Mouse (Mus musculus): Measurements from ENCODE around the gene Trak1. TPM values are rescaled to one million over a fixed set of nuclear protein-coding genes. Genes with fewer than 3 reads are reported as not detected.

Trak1 gene
- total and polyA plus RNA-seq, 3 experiments = 8.2 to 28.6 (median 18.1) TPM

DNA sequence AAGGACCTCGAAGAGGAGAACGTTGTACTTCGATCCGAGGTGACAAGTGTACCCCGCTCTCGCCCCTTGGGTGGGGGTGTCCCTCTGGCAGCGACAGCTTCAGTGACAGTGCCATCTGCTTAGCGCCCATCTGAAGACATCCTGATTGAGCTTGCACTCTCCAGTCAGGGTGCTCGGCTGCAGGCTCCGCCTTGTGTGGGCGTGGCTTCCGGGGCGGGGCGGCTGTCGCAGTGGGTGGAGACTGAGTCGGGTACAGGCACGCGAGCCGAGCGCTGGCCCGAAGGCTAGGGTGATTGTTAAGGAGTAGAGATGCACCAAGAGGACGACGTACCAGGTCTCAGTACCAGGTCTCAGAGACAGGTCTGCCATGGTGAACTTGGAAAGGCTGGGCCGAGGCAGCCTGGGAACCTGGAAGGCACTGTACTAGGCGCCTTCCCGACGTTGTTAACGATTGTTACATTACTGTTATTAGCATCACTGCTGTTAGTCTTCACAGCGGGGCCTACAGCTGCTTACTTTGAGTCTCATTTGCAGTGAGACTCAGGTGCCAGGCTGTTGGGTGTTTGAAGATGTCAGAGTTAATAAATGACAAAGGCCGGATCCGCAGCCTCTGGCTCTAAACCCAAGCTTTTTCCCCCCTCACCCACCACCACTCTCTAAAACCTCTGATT, 146.5 kb downstream of the Trak1 start:
- Histone ChIP-seq H3K9ac (ENCODE audit: insufficient read depth, low read depth) (no peak overlapping the region), H3K4me3 (replicated peaks in 1 of 3; ENCODE audit: low read depth in 2 of 3, low read length in 2 of 3, poor library complexity in 1 of 3) (no peak overlapping the region), H3K27ac (ENCODE audit: insufficient read depth, low read depth) (no peak overlapping the region), H3K4me1 (ENCODE audit: control insufficient read depth in 1 of 2, insufficient read depth in 2 of 2) (0 out of 4 replicates have a peak, but pooled peaks cover 0 to 6% of the 10 kb centered on the region in 2 experiments), H3K79me2 (replicated peaks; ENCODE audit: control insufficient read depth, extremely low read depth, insufficient read depth, poor library complexity, severe bottlenecking) (no peaks in the 10 kb centered on the region), H3K9me3 (replicated peaks; ENCODE audit: low read length) (no peaks in the 10 kb centered on the region), H3K27me3 (replicated peaks) (no peaks in the 10 kb centered on the region), H3K4me2 (ENCODE audit: insufficient read depth, low read depth, poor library complexity, severe bottlenecking) (no peak overlapping the region), H3K36me3 (replicated peaks in 1 of 2; ENCODE audit: control insufficient read depth in 1 of 2, insufficient read depth in 1 of 2, low read length in 1 of 2) (peaks cover 40 to 86% of the 10 kb centered on the region in 2 experiments)
- dilution Hi-C loops (cut with MboI; ENCODE audit: extremely low pct_ligation_motif_present, extremely low pct_unique_long_range_greater_than_20kb, low sequenced_read_pairs) = no loop called here
- DNase-seq (ENCODE audit: extremely low read depth) = no peak
- in situ Hi-C loops (cut with MboI; ENCODE audit: low pct_ligation_motif_present, low pct_unique_long_range_greater_than_20kb, low sequenced_read_pairs) = loop anchor here (10.0 kb wide), 1 partner anchor 59 kb away; no protein-coding TSS in a partner anchor
- TF ChIP-seq PAX5 (IDR thresholded peaks at IDR 0.05; ENCODE audit: low read length) = no peak

DNA sequence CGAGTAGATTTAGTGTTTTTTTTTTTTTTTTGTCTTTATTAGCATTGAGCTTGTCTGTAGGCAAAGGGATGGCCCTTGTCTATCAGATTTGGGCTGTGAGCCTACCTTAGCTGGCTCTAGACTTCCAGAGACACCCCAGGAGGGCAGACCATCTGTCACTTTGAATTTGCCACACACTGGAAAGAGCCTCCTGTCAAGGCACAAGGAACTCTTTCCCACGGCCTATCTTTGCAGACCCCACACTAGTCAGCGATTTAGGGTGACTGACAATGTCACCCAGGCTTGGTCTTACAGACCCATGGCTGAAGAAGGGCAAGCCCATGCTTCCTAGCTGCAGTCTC, 147.0 kb downstream of the Trak1 start:
- no peaks in the 10 kb centered on the region for H3K27me3 ChIP-seq (replicated peaks)
- dilution Hi-C loops (cut with MboI; ENCODE audit: extremely low pct_ligation_motif_present, extremely low pct_unique_long_range_greater_than_20kb, low sequenced_read_pairs) (no loop called here), in situ Hi-C loops (cut with MboI; ENCODE audit: low pct_ligation_motif_present, low pct_unique_long_range_greater_than_20kb, low sequenced_read_pairs) (loop anchor here (10.0 kb wide), 1 partner anchor 60 kb away; no protein-coding TSS in a partner anchor)
- TF ChIP-seq EP300 (IDR thresholded peaks at IDR 0.05; ENCODE audit: low read length) = no peak
- TF ChIP-seq MEF2A (IDR thresholded peaks at IDR 0.05; ENCODE audit: borderline replicate concordance, low read depth, low read length) = no peak
- TF ChIP-seq JUND (conservative IDR thresholded peaks at IDR 0.05; ENCODE audit: low read depth, low read length) = no peak
- no peak for TF ChIP-seq MAZ (IDR thresholded peaks at IDR 0.05; ENCODE audit: low read depth, low read length)
- no peak for TF ChIP-seq GABPA (IDR thresholded peaks at IDR 0.05; ENCODE audit: insufficient replicate concordance, low read depth, low read length)
- no peak for TF ChIP-seq ZNF384 (IDR thresholded peaks at IDR 0.05; ENCODE audit: low read depth, low read length)
- no peak for TF ChIP-seq USF1 (IDR thresholded peaks at IDR 0.05; ENCODE audit: low read depth, low read length)
- TF ChIP-seq HCFC1 (IDR thresholded peaks at IDR 0.05; ENCODE audit: low read depth, low read length) = no peak
- TF ChIP-seq ZMIZ1 (IDR thresholded peaks at IDR 0.05; ENCODE audit: low read depth, low read length) = no peak
- no peak for TF ChIP-seq RCOR1 (conservative IDR thresholded peaks at IDR 0.05; ENCODE audit: low read depth, low read length)
- no peak for TF ChIP-seq ZC3H11A (IDR thresholded peaks at IDR 0.05; ENCODE audit: low read depth, low read length)
- TF ChIP-seq UBTF (IDR thresholded peaks at IDR 0.05; ENCODE audit: low read depth, low read length) = no peak
- no peak for TF ChIP-seq ELF1 (IDR thresholded peaks at IDR 0.05; ENCODE audit: low read depth, low read length)
- TF ChIP-seq CHD2 (IDR thresholded peaks at IDR 0.05; ENCODE audit: low read length) = no peak
- TF ChIP-seq ZKSCAN1 (IDR thresholded peaks at IDR 0.05; ENCODE audit: borderline replicate concordance, low read depth, low read length) = no peak
- no peak for TF ChIP-seq ETS1 (conservative IDR thresholded peaks at IDR 0.05; ENCODE audit: low read depth, low read length)
- no peak for TF ChIP-seq NRF1 (IDR thresholded peaks at IDR 0.05; ENCODE audit: low read depth, low read length)
- no peak for TF ChIP-seq IRF4 (IDR thresholded peaks at IDR 0.05; ENCODE audit: low read depth, low read length)
- no peak for TF ChIP-seq MXI1 (IDR thresholded peaks at IDR 0.05; ENCODE audit: low read depth, low read length)
- no peak overlapping the region for H3K9ac ChIP-seq (ENCODE audit: insufficient read depth, low read depth)
- no peaks in the 10 kb centered on the region for H3K79me2 ChIP-seq (replicated peaks; ENCODE audit: control insufficient read depth, extremely low read depth, insufficient read depth, poor library complexity, severe bottlenecking)
- H3K4me2 ChIP-seq (ENCODE audit: insufficient read depth, low read depth, poor library complexity, severe bottlenecking) = no peak overlapping the region
- no peak for DNase-seq (ENCODE audit: extremely low read depth)
- 0 out of 4 replicates have a peak, but pooled peaks cover 0 to 6% of the 10 kb centered on the region in 2 experiments for H3K4me1 ChIP-seq (ENCODE audit: control insufficient read depth in 1 of 2, insufficient read depth in 2 of 2)
- H3K9me3 ChIP-seq (replicated peaks; ENCODE audit: low read length) = no peaks in the 10 kb centered on the region
- no peak overlapping the region for H3K27ac ChIP-seq (ENCODE audit: insufficient read depth, low read depth)
- peaks cover 43 to 91% of the 10 kb centered on the region in 2 experiments for H3K36me3 ChIP-seq (replicated peaks in 1 of 2; ENCODE audit: control insufficient read depth in 1 of 2, insufficient read depth in 1 of 2, low read length in 1 of 2)
- no peak overlapping the region for H3K4me3 ChIP-seq (replicated peaks in 1 of 3; ENCODE audit: low read depth in 2 of 3, low read length in 2 of 3, poor library complexity in 1 of 3)
